Mouse (Mus musculus): ENCODE data around the gene Ttf1.

The Ttf1 gene

GRCm38 (mm10) chr2:29060135-29060597 lies at the start of gene Ttf1:
TSS of gene Ttf1 (plus strand) at chr2:29060262.
- peak; percentile 99 for ATAC-seq (ENCODE audit: insufficient number of reproducible peaks, low FRiP score, low TSS enrichment)

- no peak for ATAC-seq (ENCODE audit: insufficient number of reproducible peaks, low FRiP score, low TSS enrichment)
Measured at GRCm38 (mm10) chr2:29012523-29012922, 47.5 kb upstream of the Ttf1 start.

GRCm38 (mm10) chr2:29016599-29017587 lies 43.2 kb upstream of the Ttf1 start:
- ATAC-seq (ENCODE audit: insufficient number of reproducible peaks, low FRiP score, low TSS enrichment): no peak

GRCm38 (mm10) chr2:29018680-29019079 lies 41.4 kb upstream of the Ttf1 start:
- ATAC-seq (ENCODE audit: insufficient number of reproducible peaks, low FRiP score, low TSS enrichment): no peak

GRCm38 (mm10) chr2:29021025-29021424 lies 39.0 kb upstream of the Ttf1 start:
- no peak for ATAC-seq (ENCODE audit: insufficient number of reproducible peaks, low FRiP score, low TSS enrichment)

GRCm38 (mm10) chr2:29023001-29023400 lies 37.1 kb upstream of the Ttf1 start:
- ATAC-seq (ENCODE audit: insufficient number of reproducible peaks, low FRiP score, low TSS enrichment): no peak

- ATAC-seq (ENCODE audit: insufficient number of reproducible peaks, low FRiP score, low TSS enrichment): no peak
Measured at GRCm38 (mm10) chr2:29025284-29025683, 34.8 kb upstream of the Ttf1 start.

- ATAC-seq (ENCODE audit: insufficient number of reproducible peaks, low FRiP score, low TSS enrichment): no peak
Measured at GRCm38 (mm10) chr2:29030048-29030734, 29.9 kb upstream of the Ttf1 start.

GRCm38 (mm10) chr2:29031951-29032350 lies 28.1 kb upstream of the Ttf1 start:
- no peak for ATAC-seq (ENCODE audit: insufficient number of reproducible peaks, low FRiP score, low TSS enrichment)

- no peak for ATAC-seq (ENCODE audit: insufficient number of reproducible peaks, low FRiP score, low TSS enrichment)
Measured at GRCm38 (mm10) chr2:29034542-29035475, 25.3 kb upstream of the Ttf1 start.

- ATAC-seq (ENCODE audit: insufficient number of reproducible peaks, low FRiP score, low TSS enrichment): no peak
Measured at GRCm38 (mm10) chr2:29035698-29036097, 24.4 kb upstream of the Ttf1 start.

- no peak for ATAC-seq (ENCODE audit: insufficient number of reproducible peaks, low FRiP score, low TSS enrichment)
Measured at GRCm38 (mm10) chr2:29039741-29040140, 20.3 kb upstream of the Ttf1 start.

GRCm38 (mm10) chr2:29040594-29041476 lies 19.2 kb upstream of the Ttf1 start:
- ATAC-seq (ENCODE audit: insufficient number of reproducible peaks, low FRiP score, low TSS enrichment): no peak

GRCm38 (mm10) chr2:29041477-29041768 lies 18.6 kb upstream of the Ttf1 start:
- no peak for ATAC-seq (ENCODE audit: insufficient number of reproducible peaks, low FRiP score, low TSS enrichment)

GRCm38 (mm10) chr2:29042124-29042523 lies 17.9 kb upstream of the Ttf1 start:
- ATAC-seq (ENCODE audit: insufficient number of reproducible peaks, low FRiP score, low TSS enrichment): no peak

- no peak for ATAC-seq (ENCODE audit: insufficient number of reproducible peaks, low FRiP score, low TSS enrichment)
Measured at GRCm38 (mm10) chr2:29046151-29046550, 13.9 kb upstream of the Ttf1 start.

GRCm38 (mm10) chr2:29051932-29052331 lies 8.1 kb upstream of the Ttf1 start:
- no peak for ATAC-seq (ENCODE audit: insufficient number of reproducible peaks, low FRiP score, low TSS enrichment)

- ATAC-seq (ENCODE audit: insufficient number of reproducible peaks, low FRiP score, low TSS enrichment): no peak
Measured at GRCm38 (mm10) chr2:29052943-29053454, 7.1 kb upstream of the Ttf1 start.

Data from cerebellum, adult (tissue).